Mouse (Mus musculus) macrophage (primary cell): ENCODE data around the gene Smco3. TPM values are rescaled to one million over a fixed set of nuclear protein-coding genes. Genes with fewer than 3 reads are reported as not detected.

Experiments used
- H3K27ac ChIP-seq: fragments of 350-480 bp; formaldehyde crosslinking; 2 replicates; pipeline ENCODE4 v1.9.0; 2021
- H3K36me3 ChIP-seq: fragments of 350-480 bp; formaldehyde crosslinking; 2 replicates; pipeline ENCODE4 v1.9.0; 2021; ENCODE audit errors: inconsistent target
- H3K4me3 ChIP-seq: fragments of 350-480 bp; formaldehyde crosslinking; 2 replicates; pipeline ENCODE4 v1.9.0; 2021; ENCODE audit errors: inconsistent target
- H3K79me2 ChIP-seq: fragments of 350-480 bp; formaldehyde crosslinking; 2 replicates; pipeline ENCODE4 v1.9.0; 2021; ENCODE audit errors: inconsistent target
- WGBS: methylation state at CpG from one replicate; pipeline ENCODE4 v1.1.7; 2026; ENCODE audit warnings: inconsistent platforms; ENCODE audit not compliant: missing documents; 5-methylcytosine and 5-hydroxymethylcytosine counted together
- polyA plus RNA-seq: library from polyadenylated mRNA; stranded (reverse); fragments of 250-400 nt; gene quantifications from 3 replicates; pipeline ENCODE4 v1.2.4, GENCODE M21; 2018; ENCODE audit warnings: inconsistent platforms

Gene Smco3
- polyA plus RNA-seq, 1 experiment from 2014 or later, result 0.19 TPM

DNA sequence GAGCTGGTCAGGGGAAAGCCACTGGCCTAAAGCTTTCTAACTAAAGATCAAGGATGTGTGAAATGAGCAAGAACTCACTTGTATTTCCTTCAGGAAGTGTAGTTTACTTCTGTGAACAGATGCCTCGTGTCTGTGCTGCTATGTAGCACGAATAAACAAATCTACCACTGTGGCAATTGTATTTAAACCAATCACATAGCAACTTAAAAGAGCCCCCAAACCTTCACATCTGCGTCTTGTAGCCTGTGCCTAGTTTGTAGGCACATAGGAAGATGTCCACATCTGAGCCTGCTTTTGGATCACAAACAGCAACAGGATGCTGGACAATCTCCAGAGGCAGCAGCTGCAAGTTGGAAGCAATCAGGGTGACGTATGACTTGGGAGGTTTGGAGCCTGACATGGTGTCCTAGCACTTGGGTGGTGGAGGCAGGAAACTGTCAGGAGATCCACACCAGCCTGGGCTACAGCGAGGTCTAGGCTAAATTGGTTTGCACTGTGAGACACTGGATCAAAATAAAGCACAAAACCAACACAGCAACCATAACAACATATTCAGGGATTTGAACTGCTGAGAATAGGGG, 45.8 kb downstream of the Smco3 start:
- H3K4me3 ChIP-seq, result no peak overlapping the region
- no peak overlapping the region for H3K27ac ChIP-seq
- no peaks in the 10 kb centered on the region for H3K79me2 ChIP-seq
- WGBS, result 71% methylated on average over 5 of the region's 5 CpGs
- no peaks in the 10 kb centered on the region for H3K36me3 ChIP-seq

GRCm38 (mm10) chr6:136782761-136783160, 52.5 kb downstream of the Smco3 start:
- Histone ChIP-seq H3K36me3 (no peaks in the 10 kb centered on the region), H3K79me2 (no peaks in the 10 kb centered on the region), H3K27ac (no peak overlapping the region), H3K4me3 (no peak overlapping the region)
- 92% methylated on average over 9 of the region's 9 CpGs for WGBS

GRCm38 (mm10) chr6:136782146-136782545, 53.1 kb downstream of the Smco3 start:
- Histone ChIP-seq H3K79me2 (no peaks in the 10 kb centered on the region), H3K36me3 (no peaks in the 10 kb centered on the region), H3K27ac (no peak overlapping the region), H3K4me3 (no peak overlapping the region)
- 91% methylated on average over 12 of the region's 12 CpGs for WGBS

- H3K27ac ChIP-seq, result no peak within 1 kb of the TSS
- no peaks in the 10 kb centered on the region for H3K79me2 ChIP-seq
- H3K36me3 ChIP-seq, result no peaks in the 10 kb centered on the region
- 86% methylated on average over 19 of the region's 20 CpGs for WGBS
- H3K4me3 ChIP-seq, result no peak within 1 kb of the TSS
Measured at GRCm38 (mm10) chr6:136781377-136781986, 53.8 kb downstream of the Smco3 start, which contains the start of gene Gucy2c. TSS of gene Gucy2c (minus strand) at chr6:136781765.

Other genes starting within 250 kb of the Smco3 start
- 1.4 to 4.8 TPM (median 4.0 TPM) in 3 replicates for gene Plbd1, start 173.5 kb downstream of the Smco3 start, polyA plus RNA-seq
- not detected in 3 replicates for gene Gucy2c, start 53.7 kb downstream of the Smco3 start, polyA plus RNA-seq
- 0.07 TPM in 1 of 3 replicates, not detected in the others for gene Hist4h4, start 31.0 kb downstream of the Smco3 start, polyA plus RNA-seq
- 13.7 to 65.7 TPM (median 49.0 TPM) in 3 replicates for gene H2afj, start 27.2 kb downstream of the Smco3 start, polyA plus RNA-seq
- 1.6 to 2.4 TPM (median 1.8 TPM) in 3 replicates for gene BC049715, start 7.8 kb downstream of the Smco3 start, polyA plus RNA-seq
- gene Wbp11, start 7.2 kb downstream of the Smco3 start, polyA plus RNA-seq, result 55.5 to 198 TPM (median 71.9 TPM) in 3 replicates
- not detected in 3 replicates for gene Art4, start 22.3 kb upstream of the Smco3 start, polyA plus RNA-seq
- gene Mgp, start 40.4 kb upstream of the Smco3 start, polyA plus RNA-seq, result not detected in 3 replicates
- gene Erp27, start 86.7 kb upstream of the Smco3 start, polyA plus RNA-seq, result 0.27 TPM in 1 of 3 replicates, not detected in the others
- gene Pde6h, start 88.4 kb upstream of the Smco3 start, polyA plus RNA-seq, result 0.10 to 0.50 TPM in 2 of 3 replicates, not detected in the other
- 620 to 1,090 TPM (median 743 TPM) in 3 replicates for gene Arhgdib, start 106.4 kb upstream of the Smco3 start, polyA plus RNA-seq